Mouse (Mus musculus): ENCODE measurements around the gene Rbm15b. TPM values are rescaled to one million over a fixed set of nuclear protein-coding genes. Genes with fewer than 3 reads are reported as not detected.
A peak's percentile ranks its signal among the peaks of the same experiment; 100 is the strongest.

Gene Rbm15b
- polyA plus RNA-seq, 1 experiment from 2014 or later, result 16.1 TPM

DNA sequence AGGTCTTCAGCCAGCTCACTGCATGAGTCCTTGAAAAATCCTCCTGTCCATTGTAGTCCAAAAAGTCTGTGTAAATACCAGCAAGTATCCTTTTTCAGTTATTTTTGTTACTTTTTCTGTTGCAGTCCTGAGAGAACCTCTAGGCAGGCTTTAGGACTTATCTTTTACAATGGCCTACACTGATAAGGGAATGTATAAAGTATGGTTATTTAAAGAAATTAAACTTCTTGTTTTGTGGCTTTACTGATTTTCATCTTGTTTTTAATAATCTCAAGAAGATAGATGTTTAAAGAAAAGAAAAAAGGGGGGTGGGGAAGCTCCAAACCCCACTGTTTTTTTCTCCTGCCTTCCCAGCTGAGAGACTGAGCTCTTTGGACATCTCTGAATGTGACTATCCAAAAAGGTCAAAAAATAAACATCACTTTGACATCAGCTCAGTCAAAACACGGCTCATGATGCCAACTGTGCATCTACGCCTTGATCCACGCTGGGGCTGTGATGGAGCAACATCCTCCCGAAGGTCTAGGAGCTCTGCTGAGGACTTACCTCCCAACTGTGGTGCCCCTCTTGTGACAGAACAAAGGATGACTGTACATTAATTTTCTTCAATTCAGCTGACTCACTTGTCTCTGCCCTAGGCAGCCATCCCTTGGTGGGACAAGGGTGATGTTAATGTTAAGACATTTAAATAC lies 16.0 kb upstream of the Rbm15b start:
- no peak for ATAC-seq (replicated peaks; ENCODE audit: low FRiP score, low TSS enrichment, low read depth)
- Histone ChIP-seq H3K4me1 (replicated peaks; ENCODE audit: control insufficient read depth, insufficient read depth, low read length) (no peaks in the 10 kb centered on the region), H3K27ac (ENCODE audit: low read depth) (no peak overlapping the region), H3K4me2 (ENCODE audit: low read length) (no peak overlapping the region), H3K4me3 (ENCODE audit: low read depth, low read length) (no peak overlapping the region), H3K9me3 (ENCODE audit: control insufficient read depth, low read length) (no peaks in the 10 kb centered on the region), H3K36me3 (ENCODE audit: control insufficient read depth, insufficient read depth, low read length) (no peaks in the 10 kb centered on the region), H3K27me3 (replicated peaks; ENCODE audit: control insufficient read depth, insufficient read depth, low read length) (no peaks in the 10 kb centered on the region), H3K9ac (ENCODE audit: low read length) (no peak overlapping the region)
- no peak for DNase-seq (ENCODE audit: low spot score)
- 72% methylated on average over 4 of the region's 4 CpGs for WGBS

GRCm38 (mm10) chr9:106901596-106901995 lies 14.4 kb upstream of the Rbm15b start:
- Histone ChIP-seq H3K9me3 (ENCODE audit: control insufficient read depth, low read length) (no peaks in the 10 kb centered on the region), H3K4me3 (ENCODE audit: low read depth, low read length) (no peak overlapping the region), H3K9ac (ENCODE audit: low read length) (no peak overlapping the region), H3K27ac (ENCODE audit: low read depth) (no peak overlapping the region), H3K4me2 (ENCODE audit: low read length) (no peak overlapping the region), H3K4me1 (replicated peaks; ENCODE audit: control insufficient read depth, insufficient read depth, low read length) (no peaks in the 10 kb centered on the region), H3K27me3 (replicated peaks; ENCODE audit: control insufficient read depth, insufficient read depth, low read length) (no peaks in the 10 kb centered on the region), H3K36me3 (ENCODE audit: control insufficient read depth, insufficient read depth, low read length) (no peaks in the 10 kb centered on the region)
- WGBS, result 87% methylated on average over 7 of the region's 7 CpGs
- ATAC-seq (replicated peaks; ENCODE audit: low FRiP score, low TSS enrichment, low read depth) (no peak), DNase-seq (ENCODE audit: low spot score) (no peak)

DNA sequence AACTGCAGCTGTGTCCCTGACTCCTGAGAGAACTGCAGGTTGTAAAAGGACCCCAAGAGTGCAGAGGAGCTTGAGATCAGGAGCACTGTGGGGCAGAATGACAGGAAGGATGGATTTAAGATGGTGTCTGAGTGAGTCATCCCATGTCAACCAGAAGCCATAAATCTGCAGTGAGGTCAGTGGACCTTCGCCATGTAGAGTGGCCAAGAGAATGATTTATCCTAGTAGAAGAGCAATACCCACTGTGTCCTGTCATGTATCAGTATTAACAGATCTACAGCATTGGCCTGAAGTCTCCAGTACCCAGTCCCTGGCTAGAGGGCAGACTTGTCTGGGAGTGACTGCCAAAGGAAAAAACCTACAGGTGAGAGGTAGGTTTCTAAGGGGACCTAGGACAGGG lies 11.7 kb upstream of the Rbm15b start:
- H3K4me2 ChIP-seq (ENCODE audit: low read length), result no peak overlapping the region
- 64% methylated on average over 1 of the region's 1 CpGs for WGBS
- H3K27ac ChIP-seq (ENCODE audit: low read depth), result no peak overlapping the region
- H3K4me3 ChIP-seq (ENCODE audit: low read depth, low read length), result no peak overlapping the region
- no peaks in the 10 kb centered on the region for H3K27me3 ChIP-seq (replicated peaks; ENCODE audit: control insufficient read depth, insufficient read depth, low read length)
- H3K9ac ChIP-seq (ENCODE audit: low read length), result no peak overlapping the region
- no peaks in the 10 kb centered on the region for H3K9me3 ChIP-seq (ENCODE audit: control insufficient read depth, low read length)
- no peaks in the 10 kb centered on the region for H3K4me1 ChIP-seq (replicated peaks; ENCODE audit: control insufficient read depth, insufficient read depth, low read length)
- no peaks in the 10 kb centered on the region for H3K36me3 ChIP-seq (ENCODE audit: control insufficient read depth, insufficient read depth, low read length)
- DNase-seq (ENCODE audit: low spot score), result no peak
- ATAC-seq (replicated peaks; ENCODE audit: low FRiP score, low TSS enrichment, low read depth), result no peak

DNA sequence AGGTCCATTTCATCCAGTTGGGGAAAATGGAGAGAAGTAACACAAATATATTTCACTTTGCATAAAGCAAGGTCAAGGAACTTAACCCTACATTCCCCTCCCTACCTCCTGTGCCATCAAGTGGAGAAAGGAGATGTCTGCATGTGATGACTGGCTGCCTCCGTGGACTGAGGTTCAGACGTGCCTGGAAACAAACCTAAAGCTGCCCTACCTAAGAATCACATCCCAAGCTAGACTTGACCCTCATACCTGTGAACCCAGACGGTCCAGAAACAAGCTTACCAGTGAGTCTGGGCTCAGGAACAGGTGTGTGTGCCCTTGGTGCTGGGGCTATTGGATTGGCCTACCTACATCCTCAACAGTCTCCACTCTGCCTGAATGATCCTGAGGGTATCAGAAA lies 6.1 kb upstream of the Rbm15b start:
- no peaks in the 10 kb centered on the region for H3K27me3 ChIP-seq (replicated peaks; ENCODE audit: control insufficient read depth, insufficient read depth, low read length)
- ATAC-seq (replicated peaks; ENCODE audit: low FRiP score, low TSS enrichment, low read depth) (no peak), DNase-seq (ENCODE audit: low spot score) (no peak)
- no peak overlapping the region for H3K4me3 ChIP-seq (ENCODE audit: low read depth, low read length)
- 0 out of 2 replicates have a peak overlapping the region, but pooled peaks have one; percentile 52 for H3K4me2 ChIP-seq (ENCODE audit: low read length)
- peaks cover 14% of the 10 kb centered on the region for H3K4me1 ChIP-seq (replicated peaks; ENCODE audit: control insufficient read depth, insufficient read depth, low read length)
- H3K36me3 ChIP-seq (ENCODE audit: control insufficient read depth, insufficient read depth, low read length), result peaks cover 23% of the 10 kb centered on the region
- H3K9ac ChIP-seq (ENCODE audit: low read length), result no peak overlapping the region
- WGBS, result 65% methylated on average over 3 of the region's 3 CpGs
- no peaks in the 10 kb centered on the region for H3K9me3 ChIP-seq (ENCODE audit: control insufficient read depth, low read length)
- H3K27ac ChIP-seq (ENCODE audit: low read depth), result no peak overlapping the region

GRCm38 (mm10) chr9:106892552-106892875 lies 5.3 kb upstream of the Rbm15b start:
- Histone ChIP-seq H3K4me3 (ENCODE audit: low read depth, low read length) (peak overlapping the region; percentile 72), H3K36me3 (ENCODE audit: control insufficient read depth, insufficient read depth, low read length) (peaks cover 28% of the 10 kb centered on the region), H3K4me1 (replicated peaks; ENCODE audit: control insufficient read depth, insufficient read depth, low read length) (peaks cover 14% of the 10 kb centered on the region), H3K9ac (ENCODE audit: low read length) (peak overlapping the region; percentile 83), H3K4me2 (ENCODE audit: low read length) (peak overlapping the region; percentile 52), H3K27ac (ENCODE audit: low read depth) (peak overlapping the region; percentile 96), H3K9me3 (ENCODE audit: control insufficient read depth, low read length) (no peaks in the 10 kb centered on the region), H3K27me3 (replicated peaks; ENCODE audit: control insufficient read depth, insufficient read depth, low read length) (no peaks in the 10 kb centered on the region)
- DNase-seq (ENCODE audit: low spot score), result no peak
- 0% methylated on average over 9 of the region's 9 CpGs for WGBS
- ATAC-seq (replicated peaks; ENCODE audit: low FRiP score, low TSS enrichment, low read depth), result no peak

- Histone ChIP-seq H3K27me3 (replicated peaks; ENCODE audit: control insufficient read depth, insufficient read depth, low read length) (no peaks in the 10 kb centered on the region), H3K36me3 (ENCODE audit: control insufficient read depth, insufficient read depth, low read length) (peaks cover 28% of the 10 kb centered on the region), H3K27ac (ENCODE audit: low read depth) (peak within 1 kb of the TSS; percentile 96), H3K4me3 (ENCODE audit: low read depth, low read length) (peak within 1 kb of the TSS; percentile 72), H3K9ac (ENCODE audit: low read length) (peak within 1 kb of the TSS; percentile 83), H3K4me1 (replicated peaks; ENCODE audit: control insufficient read depth, insufficient read depth, low read length) (peaks cover 14% of the 10 kb centered on the region), H3K4me2 (ENCODE audit: low read length) (peak within 1 kb of the TSS; percentile 66), H3K9me3 (ENCODE audit: control insufficient read depth, low read length) (no peaks in the 10 kb centered on the region)
- DNase-seq (ENCODE audit: low spot score), result peak; percentile 94
- ATAC-seq (replicated peaks; ENCODE audit: low FRiP score, low TSS enrichment, low read depth), result peak; percentile 99
- under 1% methylated on average over 59 of the region's 59 CpGs for WGBS
Measured at GRCm38 (mm10) chr9:106891829-106892551, 4.8 kb upstream of the Rbm15b start, which contains the start of gene Manf. Manf (minus strand) TSS chr9:106891979.

DNA sequence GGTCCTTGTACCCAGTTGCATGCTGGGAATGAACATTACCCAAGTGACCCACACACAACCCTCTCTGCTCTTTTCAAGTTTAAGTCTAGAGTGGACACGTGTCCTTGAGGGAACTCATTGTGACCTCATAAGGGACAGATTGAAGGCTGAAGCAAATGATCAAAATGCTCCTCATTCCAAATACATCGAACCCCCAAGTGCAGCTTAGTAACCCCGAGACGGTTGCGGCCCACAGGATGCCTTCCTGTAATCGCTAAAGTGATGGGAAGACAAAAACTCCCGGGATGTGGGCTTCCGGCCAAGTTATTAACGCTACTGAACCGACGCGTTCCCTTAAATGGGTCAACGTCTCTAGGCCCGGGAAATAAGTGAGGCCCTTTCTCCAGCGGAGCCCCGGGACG lies 4.1 kb upstream of the Rbm15b start:
- H3K4me3 ChIP-seq (ENCODE audit: low read depth, low read length), result peak overlapping the region; percentile 72
- H3K36me3 ChIP-seq (ENCODE audit: control insufficient read depth, insufficient read depth, low read length), result peaks cover 28% of the 10 kb centered on the region
- H3K9me3 ChIP-seq (ENCODE audit: control insufficient read depth, low read length), result no peaks in the 10 kb centered on the region
- H3K4me2 ChIP-seq (ENCODE audit: low read length), result peak overlapping the region; percentile 66
- H3K27ac ChIP-seq (ENCODE audit: low read depth), result peak overlapping the region; percentile 81
- no peak for ATAC-seq (replicated peaks; ENCODE audit: low FRiP score, low TSS enrichment, low read depth)
- peak overlapping the region; percentile 83 for H3K9ac ChIP-seq (ENCODE audit: low read length)
- WGBS, result 0% methylated on average over 17 of the region's 17 CpGs
- H3K4me1 ChIP-seq (replicated peaks; ENCODE audit: control insufficient read depth, insufficient read depth, low read length), result peaks cover 14% of the 10 kb centered on the region
- no peak for DNase-seq (ENCODE audit: low spot score)
- no peaks in the 10 kb centered on the region for H3K27me3 ChIP-seq (replicated peaks; ENCODE audit: control insufficient read depth, insufficient read depth, low read length)

DNA sequence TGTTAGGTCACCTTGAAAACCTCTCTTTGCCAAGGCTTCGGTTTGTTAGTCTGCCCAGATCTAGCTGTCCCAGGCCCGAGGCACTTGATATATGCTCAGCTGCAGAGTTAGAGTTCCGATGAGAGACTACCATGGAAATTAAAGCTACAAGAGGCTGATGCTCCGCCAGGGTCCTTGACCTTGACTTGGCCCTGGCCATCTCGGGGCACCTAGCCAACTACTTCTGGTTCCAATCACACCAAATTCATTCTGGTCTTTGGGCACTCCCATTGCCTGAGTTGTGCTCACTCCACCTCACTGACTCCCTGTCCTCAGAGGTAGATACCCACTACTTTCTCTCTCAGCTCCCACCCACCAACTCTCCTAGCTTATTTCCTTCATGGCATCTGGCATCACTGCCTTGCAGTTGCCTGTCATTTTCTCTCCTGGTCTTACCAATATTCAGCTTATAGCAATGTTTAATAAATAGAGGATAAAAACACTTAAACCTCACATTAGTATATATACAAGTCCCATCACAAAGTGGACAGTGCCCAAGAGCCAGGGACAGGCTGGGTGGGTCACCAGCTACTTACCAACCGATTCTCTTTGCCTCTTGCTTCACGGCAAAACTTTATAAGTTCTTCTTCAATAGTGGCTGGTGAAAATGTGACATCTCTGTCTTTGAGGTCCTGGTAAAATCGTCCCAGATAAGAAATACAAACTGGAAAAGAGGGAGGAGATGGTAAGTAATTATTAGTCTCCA lies 3.4 kb upstream of the Rbm15b start:
- peak overlapping the region; percentile 72 for H3K4me3 ChIP-seq (ENCODE audit: low read depth, low read length)
- ATAC-seq (replicated peaks; ENCODE audit: low FRiP score, low TSS enrichment, low read depth) (no peak), DNase-seq (ENCODE audit: low spot score) (no peak)
- H3K27me3 ChIP-seq (replicated peaks; ENCODE audit: control insufficient read depth, insufficient read depth, low read length), result no peaks in the 10 kb centered on the region
- peak overlapping the region; percentile 83 for H3K9ac ChIP-seq (ENCODE audit: low read length)
- WGBS, result 69% methylated on average over 8 of the region's 8 CpGs
- peak overlapping the region; percentile 66 for H3K4me2 ChIP-seq (ENCODE audit: low read length)
- peaks cover 15% of the 10 kb centered on the region for H3K4me1 ChIP-seq (replicated peaks; ENCODE audit: control insufficient read depth, insufficient read depth, low read length)
- peaks cover 28% of the 10 kb centered on the region for H3K36me3 ChIP-seq (ENCODE audit: control insufficient read depth, insufficient read depth, low read length)
- H3K27ac ChIP-seq (ENCODE audit: low read depth), result peak overlapping the region; percentile 81; the same call in 1 of the 2 replicates
- no peaks in the 10 kb centered on the region for H3K9me3 ChIP-seq (ENCODE audit: control insufficient read depth, low read length)
